Mouse (Mus musculus) embryonic fibroblast, embryonic 13.5 days (primary cell): ENCODE data around the gene Tmem108.

Experiments used
- CTCF ChIP-seq: IDR thresholded peaks from 2 replicates; pipeline ENCODE4 v1.5.1; 2011; ENCODE audit warnings: mild to moderate bottlenecking, control low read depth, low read length, moderate library complexity, borderline replicate concordance; ENCODE audit not compliant: insufficient read depth
- POLR2A ChIP-seq: IDR thresholded peaks from 2 replicates; pipeline ENCODE4 v1.6.1; 2011; ENCODE audit warnings: low read depth, mild to moderate bottlenecking, control low read depth, low read length, moderate library complexity

- no peak for TF ChIP-seq POLR2A
- no peak for TF ChIP-seq CTCF
These were observed 137.9 kb downstream of the Tmem108 start for GRCm38 (mm10) chr9:103623560-103624316.
